Mouse (Mus musculus): ENCODE results near the gene Entpd1.

DNA sequence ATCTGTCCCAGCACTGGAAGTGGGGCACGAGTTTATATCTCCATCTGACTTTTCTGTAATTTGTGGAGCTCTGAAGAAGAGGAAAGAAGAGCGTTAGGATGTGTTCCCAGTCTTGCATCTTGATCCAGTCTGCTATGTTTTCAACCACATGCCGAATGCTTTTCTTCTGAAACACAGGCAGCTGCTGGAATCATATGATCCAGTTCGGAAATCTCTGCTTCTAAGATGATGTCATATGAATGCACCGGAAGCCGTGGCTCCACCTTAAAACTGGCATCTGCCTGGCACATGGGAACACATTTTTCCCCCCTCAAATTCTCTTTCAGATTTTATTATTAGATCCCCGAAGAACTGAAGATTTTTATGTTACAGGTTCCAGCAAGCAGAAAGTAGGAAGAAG lies 2.6 kb downstream of the Entpd1 start:
- TF ChIP-seq POLR2A (IDR thresholded peaks at IDR 0.05; ENCODE audit: borderline replicate concordance, insufficient read depth, low read length) (no peak), CTCF (IDR thresholded peaks at IDR 0.05; ENCODE audit: borderline replicate concordance, insufficient read depth, low read depth, low read length) (no peak)
